Mouse (Mus musculus) cerebellum, postnatal 25 days (tissue): ENCODE results near the gene Ext2.

Source experiments
- DNase-seq, 2 experiments: peaks; one replicate each; pipeline ENCODE4 v3.0.0; 2021; ENCODE audit warnings: mixed read lengths in 2 of 2

Ext2 gene

DNA sequence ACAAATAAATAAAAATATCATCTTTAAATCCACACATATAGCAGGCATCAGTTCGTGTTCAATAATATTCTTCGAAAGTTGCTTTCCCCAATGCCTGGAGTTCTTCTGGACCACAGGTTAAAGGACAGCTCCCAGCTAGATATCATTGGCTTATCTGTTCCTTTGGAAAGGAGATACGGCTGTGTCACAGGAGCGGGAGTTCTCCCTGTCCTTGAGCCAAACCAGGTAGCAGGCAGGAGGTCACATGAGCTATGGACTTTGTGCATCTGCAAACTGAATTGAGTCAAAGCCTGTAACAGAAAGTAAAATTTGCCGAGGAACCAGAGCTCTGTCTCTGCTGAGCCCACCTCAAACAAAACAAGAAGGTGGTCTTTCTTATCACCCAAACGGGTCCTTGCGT lies 209.3 kb downstream of the Ext2 start:
- DNase-seq: no peak
